Mouse (Mus musculus): ENCODE measurements around the gene Dytn. TPM values are rescaled to one million over a fixed set of nuclear protein-coding genes. Genes with fewer than 3 reads are reported as not detected.

The Dytn gene
- polyA plus RNA-seq (2014; fragmentation: Nextera tagmentation; extraction: Ambion mirVana): not detected in 2 replicates

- Histone ChIP-seq H3K4me1 (ENCODE audit: control insufficient read depth, insufficient read depth, low read length) (no peaks in the 10 kb centered on the region), H3K4me2 (ENCODE audit: low read depth, severe bottlenecking) (no peak within 1 kb of the TSS), H3K27me3 (ENCODE audit: control insufficient read depth, insufficient read depth, low read length) (no peaks in the 10 kb centered on the region), H3K9ac (ENCODE audit: low read length) (no peak within 1 kb of the TSS), H3K9me3 (ENCODE audit: control insufficient read depth, low read length) (no peaks in the 10 kb centered on the region), H3K4me3 (ENCODE audit: low read depth, low read length) (no peak within 1 kb of the TSS), H3K27ac (replicated peaks; ENCODE audit: low read depth, low read length) (no peak within 1 kb of the TSS), H3K36me3 (ENCODE audit: control insufficient read depth, insufficient read depth, low read length) (no peaks in the 10 kb centered on the region)
- DNase-seq (ENCODE audit: low spot score) (no peak), ATAC-seq (ENCODE audit: insufficient number of reproducible peaks, low FRiP score, low TSS enrichment, low read depth) (no peak)
- 85% methylated on average over 4 of the region's 4 CpGs for WGBS
These were observed at the start of gene Dytn for GRCm38 (mm10) chr1:63686827-63687226. Gene Dytn (minus strand): TSS chr1:63686927.

- Histone ChIP-seq H3K36me3 (ENCODE audit: control insufficient read depth, insufficient read depth, low read length) (no peaks in the 10 kb centered on the region), H3K4me3 (ENCODE audit: low read depth, low read length) (peak within 1 kb of the TSS; percentile 64), H3K4me2 (ENCODE audit: low read depth, severe bottlenecking) (peak within 1 kb of the TSS; percentile 48), H3K27ac (replicated peaks; ENCODE audit: low read depth, low read length) (no peak within 1 kb of the TSS), H3K9ac (ENCODE audit: low read length) (peak within 1 kb of the TSS; percentile 66), H3K27me3 (ENCODE audit: control insufficient read depth, insufficient read depth, low read length) (no peaks in the 10 kb centered on the region), H3K4me1 (ENCODE audit: control insufficient read depth, insufficient read depth, low read length) (no peaks in the 10 kb centered on the region), H3K9me3 (ENCODE audit: control insufficient read depth, low read length) (no peaks in the 10 kb centered on the region)
- under 1% methylated on average over 31 of the region's 31 CpGs for WGBS
- ATAC-seq (ENCODE audit: insufficient number of reproducible peaks, low FRiP score, low TSS enrichment, low read depth) (peak; percentile 89), DNase-seq (ENCODE audit: low spot score) (peak; percentile 93)
These were observed 43.6 kb upstream of the Dytn start, which contains the start of the genes Mdh1b and Fastkd2 for GRCm38 (mm10) chr1:63730240-63730771. Gene Mdh1b (minus strand): TSS chr1:63730318. Gene Fastkd2 (plus strand): TSS chr1:63730614.

DNA sequence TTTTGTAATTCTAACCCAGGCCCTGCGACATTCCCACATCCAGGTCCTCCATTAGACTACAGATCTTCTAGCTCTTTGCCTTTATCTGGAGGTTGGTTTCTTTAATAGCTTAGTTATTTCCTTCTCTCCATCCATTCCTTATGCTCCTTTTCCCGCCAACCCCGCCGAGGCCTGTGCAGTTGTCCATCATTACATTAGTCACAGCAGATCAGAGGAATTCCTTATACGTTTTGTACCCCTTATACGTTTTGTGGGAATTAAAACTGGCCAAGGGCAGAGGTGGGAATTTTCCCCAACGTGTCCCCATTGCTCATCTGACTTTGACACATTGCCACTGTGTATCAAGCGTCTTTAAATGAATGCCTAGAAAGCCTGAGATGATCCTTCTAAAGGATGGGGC lies 43.1 kb upstream of the Dytn start:
- no peak overlapping the region for H3K27ac ChIP-seq (replicated peaks; ENCODE audit: low read depth, low read length)
- no peaks in the 10 kb centered on the region for H3K4me1 ChIP-seq (ENCODE audit: control insufficient read depth, insufficient read depth, low read length)
- DNase-seq (ENCODE audit: low spot score) (no peak), ATAC-seq (ENCODE audit: insufficient number of reproducible peaks, low FRiP score, low TSS enrichment, low read depth) (0 out of 2 replicates have a peak, but pooled peaks have one; percentile 11)
- 45% methylated on average over 8 of the region's 8 CpGs for WGBS
- H3K4me3 ChIP-seq (ENCODE audit: low read depth, low read length): peak overlapping the region; percentile 64
- H3K27me3 ChIP-seq (ENCODE audit: control insufficient read depth, insufficient read depth, low read length): no peaks in the 10 kb centered on the region
- H3K4me2 ChIP-seq (ENCODE audit: low read depth, severe bottlenecking): peak overlapping the region; percentile 48
- H3K36me3 ChIP-seq (ENCODE audit: control insufficient read depth, insufficient read depth, low read length): no peaks in the 10 kb centered on the region
- no peak overlapping the region for H3K9ac ChIP-seq (ENCODE audit: low read length)
- H3K9me3 ChIP-seq (ENCODE audit: control insufficient read depth, low read length): no peaks in the 10 kb centered on the region

GRCm38 (mm10) chr1:63720161-63720560 lies 33.4 kb upstream of the Dytn start:
- Histone ChIP-seq H3K27me3 (ENCODE audit: control insufficient read depth, insufficient read depth, low read length) (no peaks in the 10 kb centered on the region), H3K27ac (replicated peaks; ENCODE audit: low read depth, low read length) (no peak overlapping the region), H3K9me3 (ENCODE audit: control insufficient read depth, low read length) (no peaks in the 10 kb centered on the region), H3K36me3 (ENCODE audit: control insufficient read depth, insufficient read depth, low read length) (no peaks in the 10 kb centered on the region), H3K4me3 (ENCODE audit: low read depth, low read length) (no peak overlapping the region), H3K4me2 (ENCODE audit: low read depth, severe bottlenecking) (no peak overlapping the region), H3K9ac (ENCODE audit: low read length) (no peak overlapping the region), H3K4me1 (ENCODE audit: control insufficient read depth, insufficient read depth, low read length) (no peaks in the 10 kb centered on the region)
- ATAC-seq (ENCODE audit: insufficient number of reproducible peaks, low FRiP score, low TSS enrichment, low read depth): no peak
- DNase-seq (ENCODE audit: low spot score): no peak
- WGBS: 87% methylated on average over 7 of the region's 7 CpGs

- Histone ChIP-seq H3K4me3 (ENCODE audit: low read depth, low read length) (no peak overlapping the region), H3K4me1 (ENCODE audit: control insufficient read depth, insufficient read depth, low read length) (no peaks in the 10 kb centered on the region), H3K9ac (ENCODE audit: low read length) (no peak overlapping the region), H3K36me3 (ENCODE audit: control insufficient read depth, insufficient read depth, low read length) (no peaks in the 10 kb centered on the region), H3K27me3 (ENCODE audit: control insufficient read depth, insufficient read depth, low read length) (no peaks in the 10 kb centered on the region), H3K4me2 (ENCODE audit: low read depth, severe bottlenecking) (no peak overlapping the region), H3K27ac (replicated peaks; ENCODE audit: low read depth, low read length) (no peak overlapping the region), H3K9me3 (ENCODE audit: control insufficient read depth, low read length) (no peaks in the 10 kb centered on the region; the same call in 1 of the 2 replicates)
- DNase-seq (ENCODE audit: low spot score) (no peak), ATAC-seq (ENCODE audit: insufficient number of reproducible peaks, low FRiP score, low TSS enrichment, low read depth) (no peak)
- 66% methylated on average over 3 of the region's 3 CpGs for WGBS
These were observed 22.1 kb upstream of the Dytn start for GRCm38 (mm10) chr1:63708876-63709275.

DNA sequence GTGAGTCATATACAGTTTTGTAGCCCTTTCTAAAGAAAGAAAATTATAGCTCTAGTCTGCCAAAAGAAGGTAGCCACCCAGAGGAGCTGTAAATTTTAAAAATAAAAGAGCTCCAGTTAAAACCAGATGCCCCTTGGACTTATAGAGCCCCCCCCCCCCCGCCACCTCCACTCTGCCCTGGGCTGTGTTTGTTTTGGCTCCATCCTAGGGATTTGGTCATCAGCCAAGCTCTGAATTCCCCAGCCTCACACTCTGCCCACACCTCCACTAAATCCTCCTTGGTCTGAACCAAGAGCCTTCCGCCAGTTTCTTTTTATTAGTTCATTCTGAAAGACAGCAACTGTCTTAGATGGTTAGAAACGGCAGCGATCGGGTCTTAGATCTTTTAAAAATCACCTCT lies 19.0 kb upstream of the Dytn start:
- ATAC-seq (ENCODE audit: insufficient number of reproducible peaks, low FRiP score, low TSS enrichment, low read depth) (no peak), DNase-seq (ENCODE audit: low spot score) (no peak)
- no peak overlapping the region for H3K4me3 ChIP-seq (ENCODE audit: low read depth, low read length)
- no peak overlapping the region for H3K9ac ChIP-seq (ENCODE audit: low read length)
- 70% methylated on average over 5 of the region's 5 CpGs for WGBS
- H3K27me3 ChIP-seq (ENCODE audit: control insufficient read depth, insufficient read depth, low read length): no peaks in the 10 kb centered on the region
- H3K4me2 ChIP-seq (ENCODE audit: low read depth, severe bottlenecking): no peak overlapping the region
- H3K9me3 ChIP-seq (ENCODE audit: control insufficient read depth, low read length): no peaks in the 10 kb centered on the region; the same call in 1 of the 2 replicates
- H3K4me1 ChIP-seq (ENCODE audit: control insufficient read depth, insufficient read depth, low read length): no peaks in the 10 kb centered on the region
- no peak overlapping the region for H3K27ac ChIP-seq (replicated peaks; ENCODE audit: low read depth, low read length)
- no peaks in the 10 kb centered on the region for H3K36me3 ChIP-seq (ENCODE audit: control insufficient read depth, insufficient read depth, low read length)

DNA sequence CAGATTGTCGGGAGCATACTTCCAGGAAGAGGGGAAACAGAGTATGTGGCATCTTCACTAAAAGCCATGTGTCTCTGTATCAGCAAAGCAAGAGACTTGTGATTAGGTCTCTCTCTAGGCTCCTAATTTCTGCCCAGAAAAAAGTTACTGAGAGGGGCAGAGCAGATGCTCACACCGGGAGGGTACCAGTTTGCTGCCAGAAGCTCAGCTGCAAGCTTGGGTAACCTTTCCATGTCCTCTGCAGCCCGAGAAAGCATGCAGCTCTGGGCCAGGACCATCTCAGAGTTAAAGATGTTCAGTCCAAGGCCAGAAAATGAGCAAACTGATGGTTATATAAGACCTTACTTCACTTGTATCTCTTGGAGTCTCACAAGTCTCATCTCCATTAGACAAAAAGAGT lies 10.1 kb upstream of the Dytn start:
- 75% methylated on average over 3 of the region's 3 CpGs for WGBS

DNA sequence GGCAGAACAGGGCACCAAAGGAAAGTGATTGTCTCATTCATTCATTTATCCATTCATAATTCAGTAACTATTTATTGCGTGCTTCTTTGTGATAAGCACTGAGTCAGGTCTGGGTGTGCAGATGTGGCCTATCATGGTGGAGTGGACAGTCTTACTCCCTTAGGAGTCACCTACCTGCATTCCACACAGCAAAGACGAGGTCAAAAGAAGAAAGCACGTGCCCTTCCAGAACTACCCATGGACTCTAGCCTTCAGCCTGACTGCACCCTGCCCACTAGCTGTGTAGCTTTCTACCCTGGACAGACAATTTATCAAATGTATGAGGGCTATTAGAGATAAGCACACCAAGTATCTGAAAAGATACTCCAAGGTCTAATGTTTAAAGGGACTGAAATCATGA lies 10.8 kb downstream of the Dytn start:
- Histone ChIP-seq H3K4me1 (ENCODE audit: control insufficient read depth, insufficient read depth, low read length) (no peaks in the 10 kb centered on the region), H3K4me2 (ENCODE audit: low read depth, severe bottlenecking) (no peak overlapping the region), H3K27me3 (ENCODE audit: control insufficient read depth, insufficient read depth, low read length) (no peaks in the 10 kb centered on the region), H3K9me3 (ENCODE audit: control insufficient read depth, low read length) (no peaks in the 10 kb centered on the region), H3K27ac (replicated peaks; ENCODE audit: low read depth, low read length) (no peak overlapping the region), H3K9ac (ENCODE audit: low read length) (no peak overlapping the region), H3K4me3 (ENCODE audit: low read depth, low read length) (no peak overlapping the region), H3K36me3 (ENCODE audit: control insufficient read depth, insufficient read depth, low read length) (no peaks in the 10 kb centered on the region)
- 84% methylated on average over 3 of the region's 3 CpGs for WGBS
- no peak for ATAC-seq (ENCODE audit: insufficient number of reproducible peaks, low FRiP score, low TSS enrichment, low read depth)
- no peak for DNase-seq (ENCODE audit: low spot score)

More for the DNA sequence above, 10.1 kb upstream of the Dytn start:
- Histone ChIP-seq H3K27ac (replicated peaks; ENCODE audit: low read depth, low read length) (no peak overlapping the region), H3K4me1 (ENCODE audit: control insufficient read depth, insufficient read depth, low read length) (no peaks in the 10 kb centered on the region), H3K9ac (ENCODE audit: low read length) (no peak overlapping the region), H3K4me2 (ENCODE audit: low read depth, severe bottlenecking) (no peak overlapping the region), H3K27me3 (ENCODE audit: control insufficient read depth, insufficient read depth, low read length) (no peaks in the 10 kb centered on the region), H3K4me3 (ENCODE audit: low read depth, low read length) (no peak overlapping the region), H3K36me3 (ENCODE audit: control insufficient read depth, insufficient read depth, low read length) (no peaks in the 10 kb centered on the region), H3K9me3 (ENCODE audit: control insufficient read depth, low read length) (no peaks in the 10 kb centered on the region)
- ATAC-seq (ENCODE audit: insufficient number of reproducible peaks, low FRiP score, low TSS enrichment, low read depth) (no peak), DNase-seq (ENCODE audit: low spot score) (no peak)

GRCm38 (mm10) chr1:63668852-63669160 lies 17.9 kb downstream of the Dytn start:
- H3K9ac ChIP-seq (ENCODE audit: low read length): no peak overlapping the region
- H3K36me3 ChIP-seq (ENCODE audit: control insufficient read depth, insufficient read depth, low read length): no peaks in the 10 kb centered on the region
- no peaks in the 10 kb centered on the region for H3K27me3 ChIP-seq (ENCODE audit: control insufficient read depth, insufficient read depth, low read length)
- DNase-seq (ENCODE audit: low spot score): no peak
- ATAC-seq (ENCODE audit: insufficient number of reproducible peaks, low FRiP score, low TSS enrichment, low read depth): no peak
- H3K4me2 ChIP-seq (ENCODE audit: low read depth, severe bottlenecking): no peak overlapping the region
- 8% methylated on average over 3 of the region's 3 CpGs for WGBS
- H3K9me3 ChIP-seq (ENCODE audit: control insufficient read depth, low read length): no peaks in the 10 kb centered on the region
- H3K4me3 ChIP-seq (ENCODE audit: low read depth, low read length): no peak overlapping the region
- H3K27ac ChIP-seq (replicated peaks; ENCODE audit: low read depth, low read length): no peak overlapping the region
- no peaks in the 10 kb centered on the region for H3K4me1 ChIP-seq (ENCODE audit: control insufficient read depth, insufficient read depth, low read length)
